Mouse (Mus musculus) brain, embryonic 18.5 days (tissue): ENCODE measurements at regions not wholly inside any gene's neighbourhood (a gene's known extent, or its start where the extent isn't known, plus 50 kb on each side); places are given as distances from the start of the nearest gene placed in this dataset.

ENCODE experiments used
- DNase-seq: peaks from one replicate; pipeline ENCODE4 v3.0.0-alpha.2; 2012; ENCODE audit warnings: low read depth, low spot score

GRCm38 (mm10) chr15:85674191-85674984, 60.4 kb upstream of the Ppara start:
- DNase-seq: no peak

- DNase-seq: no peak
These were observed 59.7 kb upstream of the Ppara start for GRCm38 (mm10) chr15:85675126-85675525.

DNA sequence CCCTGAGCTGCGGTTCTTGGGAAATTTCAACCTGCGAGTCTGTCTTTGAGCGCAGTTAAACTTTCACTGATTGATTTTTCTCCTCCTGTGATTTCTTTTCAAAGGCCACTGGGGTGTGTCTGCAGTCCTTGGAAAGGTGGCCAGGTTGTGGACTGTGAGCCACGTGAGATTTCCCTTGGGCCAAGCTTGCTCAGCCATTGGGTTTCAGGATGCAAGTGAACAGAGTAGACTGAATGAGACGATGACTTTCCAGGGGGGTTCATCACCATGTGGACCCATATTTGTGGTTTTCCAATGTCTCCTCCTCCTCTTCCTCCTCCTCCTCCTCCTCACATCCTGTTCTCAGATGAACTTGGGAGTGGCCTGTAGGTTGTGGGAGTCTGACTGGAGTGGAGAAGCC, 59.0 kb upstream of the Ppara start:
- no peak for DNase-seq

- DNase-seq: no peak
These were observed 58.6 kb upstream of the Ppara start for GRCm38 (mm10) chr15:85676156-85676555.

- no peak for DNase-seq
These were observed 57.9 kb upstream of the Ppara start for GRCm38 (mm10) chr15:85676871-85677270.

- no peak for DNase-seq
These were observed 57.4 kb upstream of the Ppara start for GRCm38 (mm10) chr15:85677381-85677780.

GRCm38 (mm10) chr15:85677855-85678254, 56.9 kb upstream of the Ppara start:
- no peak for DNase-seq

GRCm38 (mm10) chr15:85678351-85678895, 56.4 kb upstream of the Ppara start:
- no peak for DNase-seq

DNA sequence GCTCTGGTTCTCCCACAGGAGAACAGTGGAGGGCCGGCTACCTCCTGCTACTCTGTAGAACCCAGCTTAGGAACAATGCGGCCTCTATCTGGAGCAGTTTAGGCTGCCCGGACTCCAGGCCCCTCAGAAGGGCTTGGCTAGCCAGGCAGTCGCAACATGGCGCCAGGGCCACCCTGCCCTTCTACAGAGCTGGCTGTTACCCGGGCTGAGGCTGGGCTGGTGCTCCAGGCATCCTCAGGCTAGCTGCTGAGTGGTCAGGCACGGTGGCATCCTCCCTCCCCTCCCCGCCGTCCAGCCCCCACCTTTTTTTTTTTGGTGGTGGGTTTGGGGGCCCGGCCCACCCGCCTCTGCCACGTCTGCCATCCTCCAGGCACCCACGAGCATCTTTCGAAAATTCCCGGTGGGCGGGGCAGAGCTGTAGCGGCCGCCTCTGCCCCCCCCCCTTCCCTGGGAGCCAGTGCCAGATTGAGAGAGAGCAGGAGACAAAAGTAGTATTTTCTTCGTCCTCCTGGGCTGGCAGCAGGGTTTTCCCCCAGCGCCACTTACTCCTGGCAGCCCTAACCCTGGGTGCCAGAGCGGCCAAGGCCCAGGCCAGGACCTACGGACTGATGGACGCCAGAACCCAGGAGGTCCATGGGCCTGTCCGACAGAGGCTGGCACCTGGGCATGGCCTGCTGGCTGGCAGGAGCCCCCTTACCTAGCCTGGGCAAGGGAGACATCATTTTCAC, 55.6 kb upstream of the Ppara start:
- DNase-seq: no peak

- no peak for DNase-seq
These were observed 54.8 kb upstream of the Ppara start for GRCm38 (mm10) chr15:85679864-85680428.

DNA sequence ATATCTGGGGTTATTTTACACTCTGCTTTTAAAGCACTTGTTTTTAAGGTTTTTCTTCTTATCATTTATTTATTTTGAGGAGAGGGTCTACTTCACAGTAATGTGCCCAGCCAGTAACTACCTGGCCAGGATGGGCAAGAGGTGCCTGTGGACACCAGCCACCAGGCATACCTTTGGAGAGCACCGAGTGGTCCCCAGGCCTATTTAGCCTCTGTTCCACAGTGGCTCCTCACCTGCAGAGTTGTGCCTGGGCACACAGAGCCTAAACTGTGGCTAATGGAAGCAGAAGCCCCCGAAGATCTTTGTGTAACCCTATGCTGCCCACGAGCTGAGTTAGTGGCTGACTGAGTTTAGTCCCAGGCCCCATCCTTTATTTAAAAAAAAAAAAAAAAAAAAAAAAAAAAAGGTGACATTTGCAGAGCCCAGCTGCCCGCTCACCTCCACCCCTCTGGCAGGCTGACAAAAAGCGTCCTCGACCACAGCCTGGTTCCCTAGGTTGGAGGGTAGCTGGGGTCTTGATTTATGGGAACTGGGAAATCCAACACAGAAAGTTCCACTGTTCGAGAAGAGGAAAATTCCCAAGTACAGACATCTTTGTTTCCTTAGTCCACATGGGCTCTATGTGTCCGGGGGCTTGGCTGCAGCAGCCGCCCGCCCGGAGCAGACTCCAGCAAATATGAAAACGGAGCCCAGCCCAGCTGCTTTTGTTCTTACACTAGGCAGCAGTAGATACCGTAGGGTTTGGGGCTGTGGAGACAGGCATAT, 54.1 kb upstream of the Ppara start:
- DNase-seq: no peak

DNA sequence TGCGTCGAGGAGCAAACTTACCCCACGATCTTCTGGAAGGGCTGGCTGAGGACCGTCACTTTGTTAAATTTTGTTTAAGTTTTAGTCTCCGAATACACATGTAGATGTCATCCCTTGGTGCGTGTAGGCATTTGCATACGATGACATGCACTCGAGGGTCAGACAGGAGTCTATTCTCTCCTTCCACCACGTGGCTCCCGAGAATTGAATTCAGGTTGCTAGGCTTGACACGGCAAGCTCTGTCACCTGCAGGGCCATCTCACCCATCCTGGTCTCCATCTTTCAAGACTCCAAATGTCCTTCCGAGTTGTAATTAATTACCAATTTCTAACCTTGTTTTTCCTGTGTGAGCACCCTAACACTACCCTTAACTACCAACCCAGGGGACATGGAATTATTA, 52.7 kb upstream of the Ppara start:
- no peak for DNase-seq

DNA sequence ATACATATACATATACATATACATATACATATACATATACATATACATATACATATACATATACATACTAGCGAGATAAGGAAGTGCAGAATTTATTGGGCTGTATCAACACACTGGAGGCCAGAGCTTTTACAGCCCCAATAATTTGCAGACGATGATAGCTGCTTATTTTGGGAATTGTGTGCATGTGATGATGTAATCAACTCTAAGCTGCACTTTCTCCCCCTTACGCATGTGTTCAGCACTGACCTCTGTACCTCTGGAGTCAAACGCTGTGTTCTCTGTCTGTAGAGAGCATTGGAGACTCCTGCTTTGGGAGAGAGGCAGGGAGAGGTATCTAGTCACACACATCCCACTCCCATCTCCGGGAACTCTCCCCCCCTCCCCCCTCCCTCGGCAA, 52.0 kb upstream of the Ppara start:
- DNase-seq: no peak

- no peak for DNase-seq
These were observed 51.5 kb upstream of the Ppara start for GRCm38 (mm10) chr15:85683271-85683670.

- no peak for DNase-seq
These were observed 51.1 kb upstream of the Ppara start for GRCm38 (mm10) chr15:85683716-85684115.

GRCm38 (mm10) chr15:85684164-85684708, 50.5 kb upstream of the Ppara start:
- no peak for DNase-seq

- DNase-seq: no peak
These were observed 49.9 kb upstream of the Ppara start for GRCm38 (mm10) chr15:85684875-85685274.
